Mouse (Mus musculus) embryo, embryonic 10.5 days (tissue): ENCODE data around the gene 1110008P14Rik.
"Not testable (repeated sequence)": the region's sequence is repeated elsewhere in the genome, so short reads cannot be mapped to it uniquely, and the experiment has no call there.

Source experiments
- DNase-seq: peaks from one replicate; pipeline ENCODE4 v3.0.0-alpha.2; 2015; ENCODE audit warnings: low spot score

Gene 1110008P14Rik

GRCm38 (mm10) chr2:32363376-32364106, 18.2 kb downstream of the 1110008P14Rik start:
- DNase-seq = peak; percentile 56

DNA sequence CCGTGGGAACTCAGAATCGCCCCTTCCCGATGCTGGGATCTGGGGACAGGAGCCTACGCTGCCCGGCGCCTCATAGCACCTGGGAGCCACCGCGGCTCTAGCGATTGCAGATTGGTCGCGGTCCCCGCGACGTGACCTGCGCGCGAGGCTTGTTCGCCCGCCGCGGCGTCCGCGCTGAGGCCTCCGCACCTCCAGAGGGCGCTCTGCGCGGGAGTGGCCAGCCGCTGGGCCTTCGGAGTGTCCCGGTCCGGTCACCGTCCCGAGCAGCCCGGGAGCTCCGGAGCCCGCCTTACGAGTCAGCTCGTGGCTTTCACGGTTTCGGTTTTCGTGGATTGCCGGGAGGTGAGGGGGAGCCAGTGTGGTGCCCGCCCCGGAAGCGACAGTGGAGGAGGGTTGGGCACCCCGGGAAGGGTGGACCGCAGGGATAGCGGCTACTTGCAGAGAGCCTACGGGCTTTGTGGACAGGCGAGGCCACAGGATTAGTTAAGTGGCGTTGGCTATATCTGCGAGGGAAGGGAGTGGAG, 18.9 kb downstream of the 1110008P14Rik start:
- peak; percentile 89 for DNase-seq

DNA sequence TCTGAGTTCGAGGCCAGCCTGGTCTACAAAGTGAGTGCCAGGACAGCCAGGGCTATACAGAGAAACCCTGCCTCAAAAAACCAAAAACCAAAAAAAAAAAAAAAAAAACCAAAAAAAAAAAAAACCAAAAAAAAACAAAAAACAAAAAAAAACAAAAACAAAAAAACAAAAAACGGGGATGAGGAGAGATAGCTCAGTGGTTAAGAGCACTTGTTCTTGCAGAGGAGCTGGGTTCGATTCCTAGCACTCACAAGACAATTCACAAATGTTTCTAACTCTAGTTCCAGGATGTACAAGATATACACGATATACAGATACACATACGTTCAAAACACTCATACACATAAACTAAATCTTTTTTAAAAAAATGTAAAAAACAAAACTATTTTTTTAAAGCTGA, 19.5 kb downstream of the 1110008P14Rik start:
- not testable (repeated sequence) for DNase-seq

DNA sequence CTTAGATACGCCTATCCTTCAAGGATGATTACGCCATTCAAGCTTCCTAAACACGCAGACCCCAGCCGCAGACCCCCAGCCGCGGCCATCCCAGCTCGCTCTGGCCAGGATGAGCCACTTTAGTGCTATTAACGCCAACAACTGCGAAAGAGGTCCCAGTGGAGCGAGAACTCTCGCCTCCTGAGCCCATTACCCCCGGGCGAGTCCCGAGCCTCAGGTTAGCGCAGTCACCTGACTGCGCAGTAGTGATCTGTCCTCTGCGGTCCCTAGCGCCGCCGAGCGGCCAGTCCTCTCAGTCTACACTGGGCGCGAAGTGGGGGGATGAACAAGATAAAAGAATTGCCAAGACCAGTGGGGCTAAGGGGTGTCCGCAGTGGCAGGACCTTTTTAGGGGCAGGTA, 20.3 kb downstream of the 1110008P14Rik start:
- peak; percentile 79 for DNase-seq

- DNase-seq = peak; percentile 89
Observed at GRCm38 (mm10) chr2:32360741-32361140, 21.0 kb downstream of the 1110008P14Rik start.

DNA sequence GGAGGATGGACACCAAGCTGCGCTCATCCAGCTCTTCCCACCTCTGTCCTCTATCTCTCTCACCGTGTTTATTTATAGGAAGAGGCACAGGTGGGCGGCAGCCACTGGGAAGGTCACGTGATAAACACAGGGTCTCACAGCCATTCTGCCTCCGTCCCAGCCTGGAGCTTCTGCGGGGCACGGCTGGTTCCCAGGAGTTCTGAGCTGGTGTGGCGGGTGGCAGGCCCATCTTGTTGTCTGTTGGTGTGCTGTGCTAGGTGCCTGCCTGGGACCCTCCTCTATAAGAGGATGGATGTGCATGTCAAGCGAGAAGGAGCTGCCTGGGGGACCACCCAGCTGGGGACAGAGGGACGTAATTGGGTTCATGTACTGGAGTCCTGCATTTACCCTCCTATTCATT, 23.4 kb downstream of the 1110008P14Rik start:
- DNase-seq = no peak

DNA sequence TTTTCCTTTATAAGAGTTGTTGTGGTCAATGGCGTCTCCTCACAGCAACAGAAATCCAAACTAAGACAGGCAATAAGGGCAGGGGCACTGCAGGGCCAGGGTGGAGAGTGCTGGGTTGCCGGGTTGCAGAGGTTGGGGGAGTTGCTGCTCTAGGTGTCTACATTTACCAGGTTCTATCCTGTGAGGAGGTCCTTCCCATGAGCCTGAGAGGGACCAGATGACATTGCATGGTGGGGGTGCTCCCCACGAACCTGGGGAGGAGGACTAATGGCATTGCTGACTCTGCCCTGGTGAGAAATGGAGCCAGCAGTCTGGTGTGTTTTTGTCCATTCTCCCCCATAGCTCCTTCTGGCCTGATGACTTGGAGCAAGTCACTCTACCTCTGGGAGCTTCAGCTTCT, 24.0 kb downstream of the 1110008P14Rik start:
- DNase-seq = no peak

GRCm38 (mm10) chr2:32356216-32356615, 25.5 kb downstream of the 1110008P14Rik start:
- no peak for DNase-seq

- DNase-seq = no peak
Observed at GRCm38 (mm10) chr2:32354336-32354895, 27.3 kb downstream of the 1110008P14Rik start.

GRCm38 (mm10) chr2:32353836-32354235, 27.9 kb downstream of the 1110008P14Rik start:
- no peak for DNase-seq

- peak; percentile 93 for DNase-seq
Observed at GRCm38 (mm10) chr2:32353007-32353542, 28.7 kb downstream of the 1110008P14Rik start, which contains the start of gene Dnm1. Gene Dnm1, minus strand, starts transcription at chr2:32353338.

GRCm38 (mm10) chr2:32352151-32353006, 29.4 kb downstream of the 1110008P14Rik start, which contains the start of gene Ciz1:
Gene Ciz1, plus strand, starts transcription at chr2:32352327.
- peak; percentile 56 for DNase-seq

- DNase-seq = no peak
Observed at GRCm38 (mm10) chr2:32351471-32351961, 30.2 kb downstream of the 1110008P14Rik start.

- DNase-seq = no peak
Observed at GRCm38 (mm10) chr2:32350471-32351051, 31.2 kb downstream of the 1110008P14Rik start.

DNA sequence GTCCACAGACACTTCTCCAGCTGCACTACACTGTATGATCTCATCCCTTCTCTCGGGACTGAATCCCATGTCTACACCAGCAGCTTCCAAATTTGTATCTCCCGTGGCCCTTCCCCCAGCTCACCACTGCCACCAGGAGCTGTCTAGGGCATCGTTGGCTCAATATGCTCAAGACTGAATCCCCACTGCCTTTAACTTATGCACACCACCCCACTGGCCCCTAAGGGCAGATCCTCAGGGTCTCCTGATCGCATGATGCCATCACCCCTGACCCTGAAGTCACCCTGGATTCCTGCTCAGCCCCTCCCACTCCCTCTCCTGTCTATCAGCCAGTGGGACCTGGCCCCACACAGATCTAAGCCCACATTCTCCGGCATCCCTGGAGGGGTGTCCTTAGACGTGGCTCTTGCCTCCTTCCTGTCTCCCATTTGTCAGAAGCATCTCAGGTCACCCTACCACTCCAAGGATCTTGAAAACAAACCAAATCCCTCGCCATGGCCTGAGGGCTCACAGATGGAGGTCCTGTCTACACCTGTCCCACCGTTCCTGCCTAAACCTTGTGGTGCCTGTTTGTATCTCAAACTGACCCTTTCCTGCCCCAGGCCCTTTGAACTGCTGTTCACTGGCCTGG, 32.0 kb downstream of the 1110008P14Rik start:
- DNase-seq = no peak

- DNase-seq = no peak
Observed at GRCm38 (mm10) chr2:32348311-32348710, 33.4 kb downstream of the 1110008P14Rik start.

GRCm38 (mm10) chr2:32347019-32347418, 34.7 kb downstream of the 1110008P14Rik start:
- DNase-seq = no peak

GRCm38 (mm10) chr2:32344598-32345321, 37.0 kb downstream of the 1110008P14Rik start:
- DNase-seq = no peak

GRCm38 (mm10) chr2:32344056-32344455, 37.7 kb downstream of the 1110008P14Rik start:
- DNase-seq = no peak

GRCm38 (mm10) chr2:32343351-32343671, 38.4 kb downstream of the 1110008P14Rik start:
- DNase-seq = no peak
